26 mouse cellular contexts compared by ENCODE assay signal in genomic region chr8:92081900-92082299, GRCm38 (mm10).
A peak's percentile ranks its signal among the peaks of the same experiment; 100 is the strongest.
DNase-seq lines count a peak whose midpoint lies in the region; ATAC-seq lines count a peak whose summit lies in the region.
"Had no signal": no experiment of that assay in that cellular context is flagged by ENCODE, and none has a peak within 500 bp of the region (broad histone marks: within the 10 kb centered on the region; RNA-seq: fewer than 3 reads in every experiment).

No protein-coding gene starts in this region.

- H3K4me3 ChIP-seq in heart, embryonic 12.5 days: no peak overlapping the region
- H3K4me3 ChIP-seq: forebrain, embryonic 10.5 days; forebrain, embryonic 13.5 days; heart, embryonic 15.5 days had no signal

- no peaks in the 10 kb centered on the region for H3K36me3 ChIP-seq in heart, embryonic 12.5 days
- H3K36me3 ChIP-seq: forebrain, embryonic 10.5 days; G1E; heart, embryonic 15.5 days had no signal

- H3K27ac ChIP-seq in heart, embryonic 12.5 days (ENCODE audit: poor library complexity, severe bottlenecking): no peak overlapping the region
- H3K27ac ChIP-seq: forebrain, embryonic 10.5 days; forebrain, embryonic 13.5 days; heart, embryonic 15.5 days; hindbrain, embryonic 14.5 days; hindbrain, postnatal 0 days had no signal

- no peak overlapping the region for H3K4me2 ChIP-seq in heart, embryonic 12.5 days
- H3K4me2 ChIP-seq: forebrain, embryonic 13.5 days; heart, embryonic 11.5 days; heart, embryonic 15.5 days; hindbrain, embryonic 14.5 days had no signal

- WGBS in heart, embryonic 12.5 days: 78% methylated on average over 6 of the region's 6 CpGs

- no peak overlapping the region for H3K9ac ChIP-seq in heart, embryonic 12.5 days
- H3K9ac ChIP-seq: forebrain, embryonic 13.5 days; heart, embryonic 15.5 days; hindbrain, embryonic 14.5 days had no signal

- peak; percentile 34 for DNase-seq in adrenal gland, adult 2 months
- no peak for DNase-seq in adrenal gland, adult 18-20 months (ENCODE audit: low spot score in 2 of 2)
- peak; percentile 33 for DNase-seq in heart, postnatal 4 days
- DNase-seq in adrenal gland, postnatal 10 days: peak; percentile 53
- peak; percentile 3 to 22 for DNase-seq in adrenal gland, postnatal 4 days (ENCODE audit: low spot score in 2 of 2)
- DNase-seq in ovary, adult 18-20 months (ENCODE audit: low spot score): no peak
- DNase-seq: B cell, adult 2 months; cerebellum, adult 18-20 months; cerebellum, adult 9-10 months; cerebellum, postnatal 14 days; gastrocnemius, postnatal 10 days; gastrocnemius, postnatal 36 days; heart, postnatal 36 days; kidney, adult 18-20 months had no signal

- H3K9me3 ChIP-seq in heart, embryonic 12.5 days (replicated peaks): peaks cover 4% of the 10 kb centered on the region; the same call in 1 of the 2 replicates
- H3K9me3 ChIP-seq: forebrain, embryonic 10.5 days; forebrain, embryonic 13.5 days; heart, embryonic 15.5 days had no signal

- no peaks in the 10 kb centered on the region for H3K4me1 ChIP-seq in heart, embryonic 12.5 days (replicated peaks)
- H3K4me1 ChIP-seq: heart, embryonic 15.5 days had no signal

- 0 out of 2 replicates have a peak, but pooled peaks cover 6% of the 10 kb centered on the region for H3K27me3 ChIP-seq in heart, embryonic 12.5 days (replicated peaks)
- H3K27me3 ChIP-seq: CH12.LX; heart, embryonic 15.5 days had no signal

- no peak for ATAC-seq in heart, embryonic 12.5 days (ENCODE audit: insufficient number of reproducible peaks, low FRiP score)
- ATAC-seq: hindbrain, postnatal 0 days; inflammation-experienced regulatory T-cells, adult 6 months; intestine, embryonic 16.5 days; Patski had no signal

Comparison
In these comparisons a context has a peak if more than half of its experiments do, and no peak if none do; other contexts are left out.
1. DNase-seq: peak in adrenal gland, adult 2 months (single experiment), heart, postnatal 4 days (single experiment), adrenal gland, postnatal 10 days (single experiment) and adrenal gland, postnatal 4 days (2 of 2); none in adrenal gland, adult 18-20 months (0 of 2) and ovary, adult 18-20 months (single experiment).